33 mouse cellular contexts compared by ENCODE assay signal in the genomic region with DNA sequence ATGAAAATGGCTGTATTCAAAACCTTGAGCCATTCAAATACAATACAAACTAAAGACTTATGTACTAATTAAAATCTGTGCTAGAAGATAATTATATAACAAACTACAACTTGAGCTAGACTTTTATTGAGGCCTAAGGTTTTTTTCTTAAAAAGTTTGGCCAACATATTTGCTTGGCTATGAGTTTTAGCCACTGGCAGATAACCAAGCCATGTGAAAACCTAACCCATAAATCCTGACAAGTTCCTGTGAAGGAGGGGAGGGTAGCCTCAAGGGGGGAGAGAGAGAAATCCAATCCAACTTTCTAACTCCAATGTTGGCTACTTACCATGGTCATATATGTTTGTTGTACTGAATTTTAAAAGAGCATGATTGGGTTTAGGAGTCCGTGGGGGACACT. TPM values are rescaled to one million over a fixed set of nuclear protein-coding genes. Genes with fewer than 3 reads are reported as not detected.
DNase-seq lines count a peak whose midpoint lies in the region; ATAC-seq and TF ChIP-seq lines count a peak whose summit lies in the region.
"Had no signal": no experiment of that assay in that cellular context is flagged by ENCODE, and none has a peak within 500 bp of the region (broad histone marks: within the 10 kb centered on the region; RNA-seq: fewer than 3 reads in every experiment).

No protein-coding gene starts in this region.

- intact Hi-C loops in gastrocnemius, adult 2 months (cut with DNase I), result no loop called here

- no peak overlapping the region for H3K9ac ChIP-seq in heart, embryonic 13.5 days
- H3K9ac ChIP-seq in heart, postnatal 0 days (replicated peaks; ENCODE audit: low read depth, low read length), result no peak overlapping the region
- no peak overlapping the region for H3K9ac ChIP-seq in limb, embryonic 14.5 days (ENCODE audit: low read depth, low read length, severe bottlenecking)
- H3K9ac ChIP-seq: embryonic facial prominence, embryonic 12.5 days; embryonic facial prominence, embryonic 15.5 days; forebrain, embryonic 12.5 days; forebrain, embryonic 15.5 days; hindbrain, embryonic 12.5 days; hindbrain, embryonic 15.5 days had no signal

- no peak for TF ChIP-seq EP300 in heart, postnatal 0 days (IDR thresholded peaks at IDR 0.05; ENCODE audit: low read depth)

- H3K4me3 ChIP-seq in gastrocnemius, adult 2 months, result no peak overlapping the region
- no peak overlapping the region for H3K4me3 ChIP-seq in heart, embryonic 13.5 days
- H3K4me3 ChIP-seq in heart, embryonic 10.5 days, result no peak overlapping the region
- H3K4me3 ChIP-seq in heart, postnatal 0 days (ENCODE audit: low read depth, low read length), result no peak overlapping the region
- no peak overlapping the region for H3K4me3 ChIP-seq in limb, embryonic 14.5 days (replicated peaks; ENCODE audit: low read length)
- no peak overlapping the region for H3K4me3 ChIP-seq in limb, embryonic 10.5 days
- H3K4me3 ChIP-seq: embryonic facial prominence, embryonic 12.5 days; embryonic facial prominence, embryonic 15.5 days; erythroblast, embryonic 14.5 days; forebrain, embryonic 12.5 days; forebrain, embryonic 15.5 days; hindbrain, embryonic 12.5 days; hindbrain, embryonic 15.5 days had no signal

- H3K4me2 ChIP-seq in heart, embryonic 13.5 days, result no peak overlapping the region
- H3K4me2 ChIP-seq in heart, postnatal 0 days (ENCODE audit: low read depth, low read length), result no peak overlapping the region
- no peak overlapping the region for H3K4me2 ChIP-seq in limb, embryonic 14.5 days (replicated peaks; ENCODE audit: low read depth, low read length, severe bottlenecking)
- H3K4me2 ChIP-seq: embryonic facial prominence, embryonic 12.5 days; embryonic facial prominence, embryonic 15.5 days; forebrain, embryonic 12.5 days; forebrain, embryonic 15.5 days; hindbrain, embryonic 12.5 days; hindbrain, embryonic 15.5 days had no signal

- no peak for ATAC-seq in heart, embryonic 13.5 days (ENCODE audit: extremely low read depth, insufficient number of reproducible peaks, low FRiP score, low TSS enrichment)
- no peak for ATAC-seq in heart, postnatal 0 days (ENCODE audit: insufficient read depth, low read depth)
- no peak for ATAC-seq in limb, embryonic 14.5 days (ENCODE audit: low FRiP score, low read depth)
- ATAC-seq: forebrain, embryonic 15.5 days; intestine, postnatal 0 days; Patski had no signal

- H3K36me3 ChIP-seq in heart, embryonic 13.5 days, result peaks cover 6% of the 10 kb centered on the region; the same call in 1 of the 2 replicates
- H3K36me3 ChIP-seq in heart, embryonic 10.5 days, result no peaks in the 10 kb centered on the region
- H3K36me3 ChIP-seq in heart, postnatal 0 days (replicated peaks; ENCODE audit: control insufficient read depth, insufficient read depth, low read length), result no peaks in the 10 kb centered on the region
- no peaks in the 10 kb centered on the region; the same call in 1 of the 2 replicates for H3K36me3 ChIP-seq in limb, embryonic 14.5 days (ENCODE audit: control insufficient read depth, insufficient read depth, low read length)
- no peaks in the 10 kb centered on the region for H3K36me3 ChIP-seq in limb, embryonic 10.5 days
- H3K36me3 ChIP-seq: embryonic facial prominence, embryonic 12.5 days; embryonic facial prominence, embryonic 15.5 days; forebrain, embryonic 12.5 days; forebrain, embryonic 15.5 days; hindbrain, embryonic 12.5 days; hindbrain, embryonic 15.5 days had no signal

- no peak for TF ChIP-seq CTCF in gastrocnemius, adult 2 months (IDR thresholded peaks at IDR 0.05)
- no peak for TF ChIP-seq CTCF in heart, postnatal 0 days (IDR thresholded peaks at IDR 0.05; ENCODE audit: low read depth)

- no peaks in the 10 kb centered on the region for H3K27me3 ChIP-seq in heart, embryonic 13.5 days (replicated peaks)
- no peaks in the 10 kb centered on the region for H3K27me3 ChIP-seq in heart, embryonic 10.5 days (ENCODE audit: insufficient read depth, poor library complexity, severe bottlenecking)
- no peaks in the 10 kb centered on the region for H3K27me3 ChIP-seq in heart, postnatal 0 days (ENCODE audit: control insufficient read depth, insufficient read depth, low read length)
- no peaks in the 10 kb centered on the region for H3K27me3 ChIP-seq in limb, embryonic 14.5 days (ENCODE audit: control insufficient read depth, insufficient read depth, low read length)
- no peaks in the 10 kb centered on the region for H3K27me3 ChIP-seq in limb, embryonic 10.5 days (ENCODE audit: low read depth, poor library complexity, severe bottlenecking)
- H3K27me3 ChIP-seq: embryonic facial prominence, embryonic 12.5 days; embryonic facial prominence, embryonic 15.5 days; forebrain, embryonic 12.5 days; forebrain, embryonic 15.5 days; hindbrain, embryonic 12.5 days; hindbrain, embryonic 15.5 days; Patski had no signal

- TF ChIP-seq POLR2A in limb, embryonic 14.5 days (IDR thresholded peaks at IDR 0.05; ENCODE audit: borderline replicate concordance, extremely low read depth, insufficient read depth, insufficient read length), result no peak

- 71% methylated on average over 1 of the region's 1 CpGs for WGBS in heart, embryonic 13.5 days
- WGBS in heart, embryonic 10.5 days, result 89% methylated on average over 1 of the region's 1 CpGs
- whole genome bisulfite sequencing in heart, postnatal 0 days, result 83% methylated on average over 1 of the region's 1 CpGs
- 63% methylated on average over 1 of the region's 1 CpGs for WGBS in limb, embryonic 14.5 days
- WGBS in limb, embryonic 10.5 days, result 93% methylated on average over 1 of the region's 1 CpGs

- H3K27ac ChIP-seq in gastrocnemius, adult 2 months, result peak overlapping the region; percentile 63
- peak overlapping the region; percentile 70 for H3K27ac ChIP-seq in heart, embryonic 13.5 days (replicated peaks)
- no peak overlapping the region for H3K27ac ChIP-seq in heart, embryonic 10.5 days
- peak overlapping the region; percentile 69 for H3K27ac ChIP-seq in heart, postnatal 0 days (ENCODE audit: low read depth)
- H3K27ac ChIP-seq in limb, embryonic 14.5 days (replicated peaks; ENCODE audit: low read depth, low read length), result no peak overlapping the region
- no peak overlapping the region for H3K27ac ChIP-seq in limb, embryonic 10.5 days
- H3K27ac ChIP-seq: embryonic facial prominence, embryonic 12.5 days; embryonic facial prominence, embryonic 15.5 days; forebrain, embryonic 12.5 days; forebrain, embryonic 15.5 days; hindbrain, embryonic 12.5 days; hindbrain, embryonic 15.5 days had no signal

- no peak for DNase-seq in gastrocnemius, adult 2 months
- DNase-seq in gastrocnemius, postnatal 25 days, result no peak
- no peak for DNase-seq in heart, embryonic 10.5 days (ENCODE audit: low spot score)
- DNase-seq in heart, postnatal 0 days (ENCODE audit: low spot score), result no peak
- no peak for DNase-seq in heart, adult 18-20 months
- peak; percentile 49 for DNase-seq in limb, embryonic 14.5 days (ENCODE audit: low spot score)
- DNase-seq in limb, embryonic 10.5 days (ENCODE audit: low spot score), result no peak
- DNase-seq: adrenal gland, adult 2 months; adrenal gland, postnatal 14 days; cerebellum, adult 11 months; cerebellum, adult 2 months; cerebellum, adult 9-11 months; cerebellum, postnatal 25 days; gastrocnemius, postnatal 10 days had no signal

- H3K4me1 ChIP-seq in heart, embryonic 13.5 days, result peaks cover 98% of the 10 kb centered on the region
- peaks cover 74% of the 10 kb centered on the region for H3K4me1 ChIP-seq in heart, embryonic 10.5 days
- H3K4me1 ChIP-seq in heart, postnatal 0 days (ENCODE audit: control insufficient read depth, insufficient read depth), result peaks cover 60% of the 10 kb centered on the region
- peaks cover 32% of the 10 kb centered on the region for H3K4me1 ChIP-seq in limb, embryonic 14.5 days (ENCODE audit: control insufficient read depth, insufficient read depth, low read length)
- H3K4me1 ChIP-seq in limb, embryonic 10.5 days, result peaks cover 8% of the 10 kb centered on the region

- H3K9me3 ChIP-seq in heart, embryonic 13.5 days, result no peaks in the 10 kb centered on the region
- no peaks in the 10 kb centered on the region for H3K9me3 ChIP-seq in heart, embryonic 10.5 days
- H3K9me3 ChIP-seq in heart, postnatal 0 days (replicated peaks; ENCODE audit: control insufficient read depth, low read length), result no peaks in the 10 kb centered on the region
- H3K9me3 ChIP-seq in limb, embryonic 14.5 days (ENCODE audit: control insufficient read depth, low read length), result no peaks in the 10 kb centered on the region
- H3K9me3 ChIP-seq in limb, embryonic 10.5 days (replicated peaks), result no peaks in the 10 kb centered on the region
- H3K9me3 ChIP-seq: embryonic facial prominence, embryonic 12.5 days; embryonic facial prominence, embryonic 15.5 days; forebrain, embryonic 12.5 days; forebrain, embryonic 15.5 days; hindbrain, embryonic 12.5 days; hindbrain, embryonic 15.5 days had no signal

RNA-seq across cellular contexts. Expression of a gene that starts 48.4 kb away (rescaled TPM):
- 10 to 100 TPM; 17.6 to 23.2 TPM for total RNA-seq in gastrocnemius, adult 2 months (2021)
- total RNA-seq in gastrocnemius, postnatal 25 days (2021), result 10 to 100 TPM; 12.4 to 16.2 TPM
- 9.2 and 9.8 TPM in 2 replicates for polyA plus RNA-seq in heart, embryonic 13.5 days (2015; fragmentation: Nextera tagmentation; extraction: Ambion mirVana)
- polyA plus RNA-seq in heart, embryonic 10.5 days (2016; fragmentation: Nextera tagmentation; extraction: Ambion mirVana), result 9.4 and 11.1 TPM in 2 replicates
- total RNA-seq in heart, postnatal 0 days (2014; rRNA removed; ENCODE audit: low replicate concordance), result 13.5 and 20.9 TPM in 2 replicates
- polyA plus RNA-seq in heart, postnatal 0 days (2015; fragmentation: Nextera tagmentation; extraction: Ambion mirVana), result 5.0 and 5.9 TPM in 2 replicates
- 10 to 100 TPM; 13.5 to 14.0 TPM for total RNA-seq in heart, adult 18-20 months (2021)
- 30.0 and 30.3 TPM in 2 replicates for polyA plus RNA-seq in limb, embryonic 14.5 days (2012; rRNA removed)
- 13.2 and 13.7 TPM in 2 replicates for polyA plus RNA-seq in limb, embryonic 14.5 days (2014; fragmentation: Nextera tagmentation; extraction: Ambion mirVana)
- polyA plus RNA-seq in limb, embryonic 10.5 days (2016; fragmentation: Nextera tagmentation; extraction: Ambion mirVana), result 4.2 and 4.5 TPM in 2 replicates
- polyA plus RNA-seq: erythroblast, embryonic 14.5 days had no signal

RNA-seq across cellular contexts. Expression of a gene that starts 48.6 kb away (rescaled TPM):
- 1 to 10 TPM; 2.0 to 2.4 TPM for total RNA-seq in gastrocnemius, adult 2 months (2021)
- total RNA-seq in gastrocnemius, postnatal 25 days (2021), result 1 to 10 TPM; 1.9 to 2.4 TPM
- 6.4 and 7.6 TPM in 2 replicates for polyA plus RNA-seq in heart, embryonic 13.5 days (2015; fragmentation: Nextera tagmentation; extraction: Ambion mirVana)
- 5.8 and 8.2 TPM in 2 replicates for polyA plus RNA-seq in heart, embryonic 10.5 days (2016; fragmentation: Nextera tagmentation; extraction: Ambion mirVana)
- total RNA-seq in heart, postnatal 0 days (2014; rRNA removed; ENCODE audit: low replicate concordance), result 0.92 and 1.2 TPM in 2 replicates
- polyA plus RNA-seq in heart, postnatal 0 days (2015; fragmentation: Nextera tagmentation; extraction: Ambion mirVana), result 4.3 and 6.4 TPM in 2 replicates
- total RNA-seq in heart, adult 18-20 months (2021), result 1 to 10 TPM; 3.4 to 4.2 TPM
- 9.6 and 12.3 TPM in 2 replicates for polyA plus RNA-seq in limb, embryonic 14.5 days (2012; rRNA removed)
- 9.3 and 12.0 TPM in 2 replicates for polyA plus RNA-seq in limb, embryonic 14.5 days (2014; fragmentation: Nextera tagmentation; extraction: Ambion mirVana)
- 4.5 and 6.1 TPM in 2 replicates for polyA plus RNA-seq in limb, embryonic 10.5 days (2016; fragmentation: Nextera tagmentation; extraction: Ambion mirVana)
- total RNA-seq: hematopoietic stem cell, adult 5-6 weeks had no signal
- polyA plus RNA-seq: erythroblast, embryonic 14.5 days had no signal

RNA-seq across cellular contexts. Expression of a gene that starts 48.6 kb away (rescaled TPM):
- not detected for total RNA-seq in gastrocnemius, adult 2 months (2021)
- not detected for total RNA-seq in gastrocnemius, postnatal 25 days (2021)
- 0.15 TPM in 1 of 2 replicates, not detected in the other for polyA plus RNA-seq in heart, embryonic 13.5 days (2015; fragmentation: Nextera tagmentation; extraction: Ambion mirVana)
- not detected in 2 replicates for polyA plus RNA-seq in heart, embryonic 10.5 days (2016; fragmentation: Nextera tagmentation; extraction: Ambion mirVana)
- total RNA-seq in heart, postnatal 0 days (2014; rRNA removed; ENCODE audit: low replicate concordance), result not detected in 2 replicates
- not detected in 2 replicates for polyA plus RNA-seq in heart, postnatal 0 days (2015; fragmentation: Nextera tagmentation; extraction: Ambion mirVana)
- total RNA-seq in heart, adult 18-20 months (2021), result not detected
- not detected in 2 replicates for polyA plus RNA-seq in limb, embryonic 14.5 days (2012; rRNA removed)
- polyA plus RNA-seq in limb, embryonic 14.5 days (2014; fragmentation: Nextera tagmentation; extraction: Ambion mirVana), result not detected in 2 replicates
- polyA plus RNA-seq in limb, embryonic 10.5 days (2016; fragmentation: Nextera tagmentation; extraction: Ambion mirVana), result not detected in 2 replicates
- total RNA-seq: adrenal gland, adult 2 months; adrenal gland, postnatal 14 days; adrenal gland, postnatal 4 days; common myeloid progenitor, adult 5-6 weeks; ES-E14; gastrocnemius, postnatal 10 days; gastrocnemius, postnatal 4 days; heart, adult 8-10 months; hematopoietic stem cell, adult 5-6 weeks had no signal
- polyA plus RNA-seq: adrenal gland, adult 2 months; cerebellum, adult 2 months; embryonic facial prominence, embryonic 12.5 days; embryonic facial prominence, embryonic 15.5 days; erythroblast, embryonic 14.5 days; forebrain, embryonic 15.5 days; heart, embryonic 14.5 days; hindbrain, embryonic 12.5 days; hindbrain, embryonic 15.5 days; intestine, embryonic 14.5 days; intestine, postnatal 0 days; kidney, embryonic 14.5 days; Patski had no signal

Comparison
In these comparisons a context has a peak if more than half of its experiments do, and no peak if none do; other contexts are left out.
1. H3K27ac ChIP-seq: peak in gastrocnemius, adult 2 months (single experiment), heart, embryonic 13.5 days (single experiment) and heart, postnatal 0 days (single experiment); none in heart, embryonic 10.5 days (single experiment), limb, embryonic 14.5 days (single experiment) and limb, embryonic 10.5 days (single experiment).